Mouse (Mus musculus) megakaryocyte, embryonic 14.5 days (primary cell): ENCODE data around the gene Myog.

Source experiments
- FLI1 ChIP-seq: IDR thresholded peaks from 2 replicates; pipeline ENCODE4 v1.6.1; 2012; ENCODE audit warnings: low read length, inconsistent platforms, mixed read lengths
- GATA1 ChIP-seq: IDR thresholded peaks from 3 replicates; pipeline ENCODE4 v1.6.1; 2012; ENCODE audit warnings: mixed read lengths, low read length, inconsistent platforms, borderline replicate concordance

DNA sequence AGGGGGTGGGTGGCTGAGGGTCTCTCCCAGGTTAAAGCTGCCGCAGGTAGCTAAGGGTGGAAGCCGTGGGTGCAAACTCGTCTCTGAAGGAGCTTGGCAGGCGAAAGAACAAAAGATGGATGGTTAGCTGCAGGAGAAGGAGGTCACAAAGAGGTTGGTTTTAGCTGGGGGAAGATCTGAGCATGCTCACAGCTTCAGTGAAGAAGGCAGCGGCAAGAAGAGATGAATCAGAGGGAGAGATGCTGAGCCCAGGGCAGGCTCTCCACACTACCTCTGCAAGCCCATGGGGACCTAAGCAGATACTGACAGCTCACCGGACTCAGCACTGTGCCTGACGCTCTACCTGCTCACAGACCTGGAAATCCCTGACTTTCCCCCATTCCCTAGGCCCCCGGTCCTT is 48.5 kb upstream of the Myog start:
- TF ChIP-seq GATA1: no peak
- no peak for TF ChIP-seq FLI1
